Mouse (Mus musculus): Measurements from ENCODE around the gene Sost. TPM values are rescaled to one million over a fixed set of nuclear protein-coding genes. Genes with fewer than 3 reads are reported as not detected.

Gene Sost
- polyA plus RNA-seq, 1 experiment: 0.10 TPM

DNA sequence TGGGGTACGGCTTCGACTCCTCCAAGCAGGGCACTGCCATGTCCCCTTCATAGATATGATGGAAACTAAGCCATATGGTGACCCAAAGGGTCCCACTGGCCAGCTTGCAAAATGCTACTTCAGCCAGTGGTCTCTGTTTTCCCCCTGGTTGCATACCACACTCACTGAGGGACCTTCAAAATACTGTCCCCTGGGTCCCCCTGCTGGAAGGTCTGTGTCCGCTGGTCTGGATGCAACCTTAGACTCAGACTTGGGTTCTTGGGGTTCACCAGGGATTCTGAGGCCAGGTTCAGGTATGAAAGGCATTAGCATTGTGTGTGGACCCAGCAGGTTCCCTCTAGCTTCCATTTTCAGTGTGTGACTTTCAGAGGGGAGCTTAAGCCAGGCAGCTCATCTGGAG lies 50.0 kb downstream of the Sost start:
- no peaks in the 10 kb centered on the region for H3K4me1 ChIP-seq (ENCODE audit: control insufficient read depth, insufficient read depth, low read length)
- TF ChIP-seq CTCF (IDR thresholded peaks at IDR 0.05; ENCODE audit: extremely low read depth, insufficient read depth, low read length): no peak
- TF ChIP-seq POLR2A (IDR thresholded peaks at IDR 0.05; ENCODE audit: extremely low read depth, insufficient read depth, low read length): no peak

DNA sequence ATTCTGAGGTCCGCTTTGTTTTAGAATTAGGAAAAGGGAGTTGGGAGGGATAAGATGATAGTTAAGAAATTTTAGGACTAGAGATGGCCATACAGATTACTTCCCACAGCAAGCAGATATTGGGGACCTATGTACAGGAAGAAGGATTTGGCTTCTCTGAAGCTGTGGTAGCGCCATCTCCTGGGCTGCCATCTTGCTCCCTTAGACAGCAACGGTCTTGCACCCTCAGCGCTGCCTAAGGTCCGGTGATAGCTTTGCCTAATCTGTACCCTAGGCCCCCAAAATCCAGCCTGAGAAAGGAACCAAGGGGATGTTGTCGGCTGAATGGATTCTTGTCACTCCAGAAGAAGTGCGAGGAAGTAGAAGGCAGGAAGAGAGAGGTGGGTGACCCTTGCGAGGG lies 53.2 kb downstream of the Sost start:
- no peaks in the 10 kb centered on the region for H3K4me1 ChIP-seq (ENCODE audit: control insufficient read depth, insufficient read depth, low read length)
- H3K4me3 ChIP-seq (ENCODE audit: insufficient read depth, low read length): no peak overlapping the region
- no peak for TF ChIP-seq POLR2A (IDR thresholded peaks at IDR 0.05; ENCODE audit: extremely low read depth, insufficient read depth, low read length)
- no peak overlapping the region for H3K27ac ChIP-seq (ENCODE audit: insufficient read depth, low read length)

More for the DNA sequence above, 50.0 kb downstream of the Sost start:
- H3K27ac ChIP-seq (ENCODE audit: insufficient read depth, low read length): no peak overlapping the region
- H3K4me3 ChIP-seq (ENCODE audit: insufficient read depth, low read length): no peak overlapping the region

Other genes with a start within 250 kb of the Sost start
- 23.0 TPM in 2 replicates for gene Dhx8, start 234.1 kb downstream of the Sost start, polyA plus RNA-seq (2012; rRNA removed)
- 19.7 and 20.6 TPM in 2 replicates for gene Etv4, start 181.6 kb downstream of the Sost start, polyA plus RNA-seq (2012; rRNA removed)
- 0.29 and 0.51 TPM in 2 replicates for gene Meox1, start 72.6 kb downstream of the Sost start, polyA plus RNA-seq (2012; rRNA removed)
- gene Cfap97d1, start 17.3 kb upstream of the Sost start, polyA plus RNA-seq (2012; rRNA removed): not detected in 2 replicates
- 162 and 171 TPM in 2 replicates for gene Dusp3, start 20.0 kb upstream of the Sost start, polyA plus RNA-seq (2012; rRNA removed)
- 57.9 and 60.4 TPM in 2 replicates for gene Mpp3, start 61.4 kb upstream of the Sost start, polyA plus RNA-seq (2012; rRNA removed)
- 0.15 and 0.19 TPM in 2 replicates for gene Cd300lg, start 74.5 kb upstream of the Sost start, polyA plus RNA-seq (2012; rRNA removed)
- 128 and 133 TPM in 2 replicates for gene Mpp2, start 121.5 kb upstream of the Sost start, polyA plus RNA-seq (2012; rRNA removed)
- gene Ppy, start 134.3 kb upstream of the Sost start, polyA plus RNA-seq (2012; rRNA removed): not detected in 2 replicates
- not detected in 2 replicates for gene Pyy, start 140.8 kb upstream of the Sost start, polyA plus RNA-seq (2012; rRNA removed)
- 0.04 and 0.08 TPM in 2 replicates for gene Nags, start 178.5 kb upstream of the Sost start, polyA plus RNA-seq (2012; rRNA removed)
- 28.4 and 31.4 TPM in 2 replicates for gene Tmem101, start 189.4 kb upstream of the Sost start, polyA plus RNA-seq (2012; rRNA removed)
- 33.2 and 34.4 TPM in 2 replicates for gene Lsm12, start 218.3 kb upstream of the Sost start, polyA plus RNA-seq (2012; rRNA removed)
- gene G6pc3, start 222.6 kb upstream of the Sost start, polyA plus RNA-seq (2012; rRNA removed): 97.1 TPM in 2 replicates

Measured in cortical plate, adult 2 months (tissue).